Mouse (Mus musculus) common myeloid progenitor, adult 5-6 weeks (primary cell): ENCODE results near the gene Rbm7. TPM values are rescaled to one million over a fixed set of nuclear protein-coding genes. Genes with fewer than 3 reads are reported as not detected.
"Not testable (repeated sequence)": the region's sequence is repeated elsewhere in the genome, so short reads cannot be mapped to it uniquely, and the experiment has no call there.

Experiments used
- ATAC-seq: replicated peaks from 2 replicates; pipeline ENCODE4 v1.8.0; 2016; ENCODE audit warnings: low read depth, mild to moderate bottlenecking, moderate TSS enrichment, inconsistent platforms; ENCODE audit not compliant: poor library complexity, severe bottlenecking
- total RNA-seq: library from RNA; stranded (forward); fragments of 200-1000, 187-1606 nt; gene quantifications from 2 replicates; pipeline ENCODE4 v1.2.3, GENCODE M21; 2017

Rbm7 gene
- 84.4 and 91.8 TPM in 2 replicates for total RNA-seq

GRCm38 (mm10) chr9:48494817-48495547, at the start of gene Rbm7, which contains the start of gene Gm5617:
Gene Rbm7 (minus strand): TSS chr9:48495299.
Gene Gm5617 (plus strand): TSS chr9:48495442.
- peak; percentile 98 for ATAC-seq

GRCm38 (mm10) chr9:48538688-48539087, 43.6 kb upstream of the Rbm7 start:
- 0 out of 2 replicates have a peak, but pooled peaks have one; percentile 8 for ATAC-seq

GRCm38 (mm10) chr9:48538044-48538645, 43.0 kb upstream of the Rbm7 start:
- 0 out of 2 replicates have a peak, but pooled peaks have one; percentile 22 for ATAC-seq

GRCm38 (mm10) chr9:48537616-48538015, 42.5 kb upstream of the Rbm7 start:
- ATAC-seq: not testable (repeated sequence)

GRCm38 (mm10) chr9:48536414-48536813, 41.3 kb upstream of the Rbm7 start:
- no peak; the same call in 1 of the 2 replicates for ATAC-seq

- ATAC-seq: peak; percentile 84
Measured at GRCm38 (mm10) chr9:48532730-48533129, 37.6 kb upstream of the Rbm7 start.

- ATAC-seq: peak; percentile 85
Measured at GRCm38 (mm10) chr9:48532203-48532602, 37.1 kb upstream of the Rbm7 start.

- ATAC-seq: no peak
Measured at GRCm38 (mm10) chr9:48531294-48531693, 36.2 kb upstream of the Rbm7 start.

- no peak for ATAC-seq
Measured at GRCm38 (mm10) chr9:48526520-48526919, 31.4 kb upstream of the Rbm7 start.

- ATAC-seq: peak; percentile 68
Measured at GRCm38 (mm10) chr9:48525566-48525965, 30.5 kb upstream of the Rbm7 start.

GRCm38 (mm10) chr9:48520405-48520804, 25.3 kb upstream of the Rbm7 start:
- ATAC-seq: not testable (repeated sequence)

GRCm38 (mm10) chr9:48517372-48518130, 22.5 kb upstream of the Rbm7 start:
- no peak for ATAC-seq

- ATAC-seq: no peak
Measured at GRCm38 (mm10) chr9:48516615-48517371, 21.7 kb upstream of the Rbm7 start.

GRCm38 (mm10) chr9:48515332-48515731, 20.2 kb upstream of the Rbm7 start:
- peak; percentile 76 for ATAC-seq

- no peak for ATAC-seq
Measured at GRCm38 (mm10) chr9:48510134-48510533, 15.0 kb upstream of the Rbm7 start.

GRCm38 (mm10) chr9:48504741-48505365, 9.8 kb upstream of the Rbm7 start:
- ATAC-seq: no peak

GRCm38 (mm10) chr9:48503001-48503400, 7.9 kb upstream of the Rbm7 start:
- no peak for ATAC-seq

- no peak for ATAC-seq
Measured at GRCm38 (mm10) chr9:48501192-48501591, 6.1 kb upstream of the Rbm7 start.

GRCm38 (mm10) chr9:48495548-48495932, 441 bp upstream of the Rbm7 start:
- peak; percentile 58 for ATAC-seq
